Mouse (Mus musculus): ENCODE data around the gene Tcp10a.
"Not testable (repeated sequence)": the region's sequence is repeated elsewhere in the genome, so short reads cannot be mapped to it uniquely, and the experiment has no call there.

Tcp10a gene

GRCm38 (mm10) chr17:7324346-7324745 is at the start of gene Tcp10a:
Tcp10a (plus strand) TSS chr17:7324646.
- not testable (repeated sequence) for DNase-seq

GRCm38 (mm10) chr17:7278702-7279242 is 45.7 kb upstream of the Tcp10a start:
- no peak for DNase-seq

GRCm38 (mm10) chr17:7279251-7279650 is 45.2 kb upstream of the Tcp10a start:
- DNase-seq, result no peak

GRCm38 (mm10) chr17:7284297-7284910 is 40.0 kb upstream of the Tcp10a start:
- no peak for DNase-seq

- no peak for DNase-seq
Observed at GRCm38 (mm10) chr17:7285292-7285691, 39.2 kb upstream of the Tcp10a start.

GRCm38 (mm10) chr17:7286422-7287050 is 37.9 kb upstream of the Tcp10a start:
- no peak for DNase-seq

- no peak for DNase-seq
Observed at GRCm38 (mm10) chr17:7292012-7292684, 32.3 kb upstream of the Tcp10a start.

GRCm38 (mm10) chr17:7306278-7307196 is 17.9 kb upstream of the Tcp10a start:
- DNase-seq, result peak; percentile 11 to 16

- DNase-seq, result not testable (repeated sequence)
Observed at GRCm38 (mm10) chr17:7315693-7316382, 8.6 kb upstream of the Tcp10a start.

- not testable (repeated sequence) for DNase-seq
Observed at GRCm38 (mm10) chr17:7319789-7320188, 4.7 kb upstream of the Tcp10a start.

- DNase-seq, result not testable (repeated sequence)
Observed at GRCm38 (mm10) chr17:7326415-7326814, 2.0 kb downstream of the Tcp10a start.

GRCm38 (mm10) chr17:7332745-7333144 is 8.3 kb downstream of the Tcp10a start:
- not testable (repeated sequence) for DNase-seq

- not testable (repeated sequence) for DNase-seq
Observed at GRCm38 (mm10) chr17:7337381-7337780, 12.9 kb downstream of the Tcp10a start.

- DNase-seq, result not testable (repeated sequence)
Observed at GRCm38 (mm10) chr17:7348765-7349164, 24.3 kb downstream of the Tcp10a start.

- DNase-seq, result not testable (repeated sequence)
Observed at GRCm38 (mm10) chr17:7352596-7352995, 28.1 kb downstream of the Tcp10a start, which contains the start of gene Ttll2. Ttll2 (minus strand) TSS chr17:7352696.

- DNase-seq, result not testable (repeated sequence)
Observed at GRCm38 (mm10) chr17:7359806-7360205, 35.4 kb downstream of the Tcp10a start.

- not testable (repeated sequence) for DNase-seq
Observed at GRCm38 (mm10) chr17:7360749-7361465, 36.5 kb downstream of the Tcp10a start.

GRCm38 (mm10) chr17:7365615-7366014 is 41.2 kb downstream of the Tcp10a start:
- not testable (repeated sequence) for DNase-seq

GRCm38 (mm10) chr17:7366265-7366664 is 41.8 kb downstream of the Tcp10a start:
- DNase-seq, result not testable (repeated sequence)

GRCm38 (mm10) chr17:7366676-7367374 is 42.4 kb downstream of the Tcp10a start:
- not testable (repeated sequence) for DNase-seq
